Mouse (Mus musculus) embryo, embryonic 10.5 days (tissue): Measurements from ENCODE around the gene Mrnip.

Source experiments
- DNase-seq: peaks from one replicate; pipeline ENCODE4 v3.0.0-alpha.2; 2015; ENCODE audit warnings: low spot score

Gene Mrnip

GRCm38 (mm10) chr11:50159347-50159746 lies 14.9 kb upstream of the Mrnip start:
- no peak for DNase-seq

- peak; percentile 78 for DNase-seq
Observed at GRCm38 (mm10) chr11:50161578-50162304, 12.5 kb upstream of the Mrnip start.

DNA sequence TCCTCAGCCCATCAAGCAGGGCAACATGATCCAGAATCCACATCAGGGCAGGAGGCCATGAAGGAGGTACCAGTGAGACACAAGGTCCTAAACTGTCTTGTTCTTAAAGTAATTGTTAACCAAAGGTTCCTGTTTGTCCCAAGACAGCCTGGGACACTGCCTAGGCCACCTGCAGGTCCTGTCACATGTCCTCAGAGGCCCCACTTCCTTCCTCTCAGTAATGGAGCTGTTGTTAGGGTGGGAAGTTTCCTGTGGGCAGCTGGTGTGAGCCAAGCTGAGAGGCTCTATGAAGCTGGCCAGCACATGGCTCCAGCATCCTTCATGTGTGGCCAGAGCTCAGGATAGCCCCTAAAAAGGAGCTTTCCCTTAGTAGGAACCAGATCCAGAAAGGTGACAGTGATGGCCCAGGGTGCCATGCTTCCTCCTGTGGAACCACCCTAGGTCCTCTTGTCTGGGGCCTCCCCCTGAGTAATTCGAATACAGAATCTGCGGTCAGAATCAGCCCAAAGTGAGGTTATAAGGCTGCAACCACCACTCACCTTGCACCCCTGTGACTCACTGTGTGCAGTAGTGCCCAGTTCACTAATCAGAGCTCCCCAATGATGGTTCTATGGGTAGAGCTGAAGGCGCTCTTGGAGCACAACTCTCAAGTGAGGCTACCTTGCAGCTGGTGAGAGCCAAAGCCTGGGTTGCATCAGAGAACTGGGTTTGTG lies 11.8 kb upstream of the Mrnip start:
- no peak for DNase-seq

- no peak for DNase-seq
Observed at GRCm38 (mm10) chr11:50168352-50168751, 5.9 kb upstream of the Mrnip start.

GRCm38 (mm10) chr11:50174730-50175187 lies 515 bp downstream of the Mrnip start:
- peak; percentile 100 for DNase-seq

- no peak for DNase-seq
Observed at GRCm38 (mm10) chr11:50176351-50176750, 2.1 kb downstream of the Mrnip start.

GRCm38 (mm10) chr11:50177111-50177510 lies 2.9 kb downstream of the Mrnip start:
- no peak for DNase-seq

GRCm38 (mm10) chr11:50178532-50179488 lies 4.6 kb downstream of the Mrnip start:
- DNase-seq, result peak; percentile 8

GRCm38 (mm10) chr11:50180478-50181231 lies 6.4 kb downstream of the Mrnip start:
- DNase-seq, result no peak

DNA sequence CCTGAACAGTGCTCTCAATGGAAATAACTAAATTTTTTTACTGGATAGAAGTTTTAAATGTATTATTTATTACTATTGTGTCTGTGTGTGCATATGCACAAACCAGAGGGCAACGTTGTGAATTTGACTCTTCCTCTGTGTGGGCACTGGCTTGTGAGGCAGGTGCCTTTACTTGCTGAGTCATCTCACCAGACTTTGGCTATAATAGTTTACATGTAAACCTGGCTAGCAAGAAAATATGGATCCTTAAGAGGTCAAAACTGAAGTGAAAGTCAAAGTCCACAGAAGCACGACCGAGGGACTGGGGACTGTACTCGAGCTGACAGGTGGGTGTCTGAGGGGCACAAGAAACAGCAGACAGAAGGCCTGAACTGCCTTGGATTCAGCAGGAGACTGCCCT lies 8.5 kb downstream of the Mrnip start:
- DNase-seq, result no peak

DNA sequence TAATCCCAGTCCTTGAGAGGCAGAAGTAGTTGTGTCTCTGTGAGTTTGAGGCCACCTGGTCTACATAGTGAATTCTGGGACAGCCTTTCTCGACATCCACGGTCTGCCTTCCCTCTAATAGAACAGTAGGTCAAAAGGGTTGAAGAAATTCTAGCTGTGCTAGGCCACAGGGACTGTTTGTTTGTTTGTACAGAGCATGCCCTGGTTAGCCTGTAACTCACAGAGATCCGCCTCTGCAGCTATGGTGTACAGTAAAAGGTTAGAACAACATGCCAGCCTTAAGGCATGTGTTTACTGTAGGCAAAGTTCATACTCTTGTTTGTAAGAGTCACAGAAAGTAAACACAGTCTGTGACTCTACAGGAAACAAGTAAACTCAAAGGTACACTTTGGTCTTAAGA lies 10.5 kb downstream of the Mrnip start:
- no peak for DNase-seq

DNA sequence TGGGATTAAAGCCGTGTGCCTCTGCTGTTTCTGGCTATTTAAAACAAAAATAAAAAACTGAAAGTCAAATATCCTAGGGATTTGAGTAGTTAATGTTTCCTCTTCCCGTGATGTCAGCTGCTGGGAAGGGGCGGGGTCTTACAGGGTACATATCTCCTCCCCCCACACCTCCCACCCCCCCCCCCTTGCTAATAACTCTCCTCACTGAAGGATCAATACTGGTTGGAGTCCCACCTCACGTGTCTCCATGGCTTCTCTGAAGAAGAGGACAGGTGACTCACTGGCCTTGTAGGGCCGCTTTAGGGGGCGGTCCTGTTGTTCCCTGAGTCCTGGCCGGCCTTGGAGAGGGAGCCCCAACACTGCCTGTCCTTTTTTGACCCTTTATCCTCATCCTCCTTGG lies 14.4 kb downstream of the Mrnip start:
- DNase-seq, result no peak

- no peak for DNase-seq
Observed at GRCm38 (mm10) chr11:50190362-50190761, 16.1 kb downstream of the Mrnip start.

- no peak for DNase-seq
Observed at GRCm38 (mm10) chr11:50192278-50192677, 18.0 kb downstream of the Mrnip start.

DNA sequence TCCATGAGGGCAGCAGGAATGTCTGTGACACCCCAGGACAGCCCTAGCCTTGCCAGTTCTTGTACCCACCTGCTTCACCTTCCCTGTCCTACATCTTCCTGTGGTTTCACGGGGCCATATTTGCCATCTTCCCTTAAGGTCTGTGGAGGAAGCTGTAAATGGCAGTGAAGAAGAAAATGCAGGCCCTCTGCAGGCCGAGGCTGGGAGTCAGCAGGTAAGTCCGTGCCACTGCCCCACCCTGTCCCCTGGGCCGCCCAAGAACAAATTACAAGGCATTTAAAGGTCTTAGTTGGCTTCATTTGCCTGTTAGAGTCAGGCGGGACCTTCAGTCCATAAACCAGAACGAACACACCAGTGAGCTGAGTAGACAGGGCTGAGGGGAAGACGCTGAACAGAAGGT lies 19.8 kb downstream of the Mrnip start:
- no peak for DNase-seq

DNA sequence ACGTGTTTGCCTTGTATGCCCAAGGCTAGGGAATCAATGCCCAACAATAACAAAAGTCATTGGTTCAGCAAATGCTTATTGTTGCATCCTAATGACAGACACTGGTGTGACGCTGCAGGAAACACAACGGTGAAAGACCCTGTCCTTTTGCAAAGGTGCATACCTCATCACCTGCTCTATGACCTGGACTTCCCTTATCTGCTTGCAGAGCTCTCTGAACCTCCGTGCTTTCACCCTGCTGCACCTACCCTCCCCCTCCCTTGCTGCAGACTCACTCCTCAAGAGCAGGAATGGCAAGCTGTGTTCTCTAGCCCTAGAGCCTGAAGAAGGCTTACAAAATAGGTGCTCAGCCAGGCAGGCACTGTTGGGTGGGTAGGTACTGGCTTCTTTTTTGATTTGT lies 20.5 kb downstream of the Mrnip start:
- DNase-seq, result no peak

DNA sequence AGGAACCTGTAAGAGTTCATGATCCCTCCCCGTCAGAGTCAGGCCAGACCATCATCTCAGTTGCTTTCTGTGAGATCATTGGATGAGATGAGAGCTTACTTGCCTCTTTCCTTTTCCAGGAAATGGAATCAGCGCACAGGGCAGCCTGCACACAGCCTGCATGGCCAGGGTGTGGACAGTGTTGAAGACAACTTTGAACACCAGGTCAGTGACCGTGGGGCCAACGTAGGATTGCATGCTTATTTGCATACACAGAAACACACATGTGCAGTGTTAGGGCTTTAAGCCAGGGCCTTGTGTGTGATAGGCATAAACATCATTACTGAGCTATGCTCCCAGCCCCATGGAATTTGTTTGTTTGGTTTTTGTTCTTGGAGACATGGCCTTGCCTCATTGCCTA lies 23.3 kb downstream of the Mrnip start:
- DNase-seq, result no peak

DNA sequence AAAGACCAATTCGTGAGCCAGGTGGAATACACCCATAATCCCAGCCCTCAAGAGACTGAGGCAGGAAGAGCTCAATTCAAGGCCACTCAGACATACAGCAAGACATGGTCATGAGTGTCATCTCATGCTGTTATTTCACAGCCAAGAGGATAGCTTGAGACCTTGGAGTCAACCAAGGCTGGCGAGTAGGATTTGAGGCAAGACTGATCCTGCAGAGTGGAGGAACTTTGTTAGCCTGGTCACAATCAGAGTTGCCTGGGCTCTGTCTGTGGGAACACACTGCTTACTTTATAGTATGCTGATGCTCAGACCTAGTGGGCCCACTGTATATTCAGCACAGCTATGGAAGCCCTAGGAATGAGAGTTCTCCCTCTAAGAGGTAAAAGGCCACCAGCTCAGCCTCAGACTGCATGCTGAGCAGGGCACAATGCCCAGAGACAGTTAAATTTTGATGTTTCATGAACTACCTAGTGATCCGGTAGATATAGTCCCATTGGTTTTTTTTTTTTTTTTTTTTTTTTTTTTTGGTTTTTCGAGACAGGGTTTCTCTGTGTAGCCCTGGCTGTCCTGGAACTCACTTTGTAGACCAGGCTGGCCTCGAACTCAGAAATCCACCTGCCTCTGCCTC lies 24.1 kb downstream of the Mrnip start:
- DNase-seq, result no peak

GRCm38 (mm10) chr11:50198916-50199315 lies 24.7 kb downstream of the Mrnip start:
- DNase-seq, result no peak

DNA sequence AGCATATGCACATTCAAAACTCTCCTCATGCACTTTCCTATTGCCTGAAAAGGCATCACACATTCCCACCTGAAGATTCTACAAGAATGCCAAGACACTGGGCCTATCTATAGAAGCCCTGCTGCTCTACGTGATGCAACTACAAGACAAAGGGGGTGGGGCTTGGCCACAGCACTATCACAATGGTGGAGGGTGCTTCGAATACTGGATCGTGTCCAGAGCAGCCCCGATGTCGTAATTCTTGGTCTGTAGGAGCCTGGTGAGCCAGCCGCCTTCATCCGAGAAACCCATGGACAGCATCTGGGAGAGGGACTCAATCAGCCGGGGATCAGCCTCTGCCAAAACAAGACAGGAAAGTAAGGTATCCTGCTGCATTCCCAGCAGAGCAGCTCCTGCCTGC lies 26.4 kb downstream of the Mrnip start:
- DNase-seq, result no peak

- DNase-seq, result no peak
Observed at GRCm38 (mm10) chr11:50201590-50201989, 27.3 kb downstream of the Mrnip start.
